Mouse (Mus musculus) small intestine, adult 2 months (tissue): ENCODE measurements around the gene Nrip1. TPM values are rescaled to one million over a fixed set of nuclear protein-coding genes. Genes with fewer than 3 reads are reported as not detected.
"Not testable (repeated sequence)": the region's sequence is repeated elsewhere in the genome, so short reads cannot be mapped to it uniquely, and the experiment has no call there.

ENCODE experiments used
- H3K27ac ChIP-seq: fragments of 200-500 bp; 2 replicates; pipeline ENCODE4 v1.5.1; 2012; ENCODE audit warnings: low read depth, low read length, control low read depth, inconsistent platforms; ENCODE audit not compliant: insufficient read depth
- H3K27me3 ChIP-seq: fragments of 200-500 bp; 2 replicates; pipeline ENCODE4 v1.6.1; 2012; ENCODE audit warnings: mild to moderate bottlenecking, moderate library complexity, low read length, inconsistent platforms; ENCODE audit not compliant: control insufficient read depth, insufficient read depth
- H3K36me3 ChIP-seq: fragments of 200-500 bp; 2 replicates; pipeline ENCODE4 v1.6.1; 2012; ENCODE audit warnings: mild to moderate bottlenecking, low read length, control low read depth, inconsistent platforms; ENCODE audit not compliant: control insufficient read depth, insufficient read depth
- H3K4me1 ChIP-seq: fragments of 200-500 bp; 2 replicates; pipeline ENCODE4 v1.6.1; 2012; ENCODE audit warnings: low read length, inconsistent platforms, mixed read lengths; ENCODE audit not compliant: control insufficient read depth, insufficient read depth, insufficient read length
- H3K4me3 ChIP-seq: fragments of 200-500 bp; 2 replicates; pipeline ENCODE4 v1.5.1; 2012; ENCODE audit warnings: low read depth, mild to moderate bottlenecking, control low read depth, inconsistent platforms, low read length, moderate library complexity
- CTCF ChIP-seq: fragments of 200-500 bp; IDR thresholded peaks from 2 replicates; pipeline ENCODE4 v1.5.1; 2012; ENCODE audit warnings: low read depth, mild to moderate bottlenecking, control low read depth, inconsistent platforms, low read length, moderate library complexity, mixed read lengths; ENCODE audit not compliant: insufficient replicate concordance, insufficient read length; ENCODE audit errors: extremely low read depth
- POLR2A ChIP-seq: fragments of 200-500 bp; IDR thresholded peaks from 2 replicates; pipeline ENCODE4 v1.6.1; 2012; ENCODE audit warnings: low read depth, mild to moderate bottlenecking, control low read depth, inconsistent platforms, low read length, moderate library complexity
- WGBS: fragments of 180-500 bp; shearing (Covaris S2); methylation state at CpG from one replicate; pipeline ENCODE4 v1.1.7; 2018; 5-methylcytosine and 5-hydroxymethylcytosine counted together
- polyA plus RNA-seq: library from polyadenylated mRNA; depleted of rRNA; stranded (reverse); fragments of >200 nt; gene quantifications from 2 replicates; pipeline ENCODE4 v1.2.3, GENCODE M21; 2012

Gene Nrip1
- polyA plus RNA-seq, 1 experiment: 18.6 TPM

- Histone ChIP-seq H3K27ac (no peak overlapping the region), H3K4me1 (peaks cover 16% of the 10 kb centered on the region), H3K36me3 (no peaks in the 10 kb centered on the region), H3K4me3 (no peak overlapping the region), H3K27me3 (no peaks in the 10 kb centered on the region)
- no peak for TF ChIP-seq CTCF
- no peak for TF ChIP-seq POLR2A
- 89% methylated on average over 8 of the region's 8 CpGs for WGBS
These were observed 40.0 kb upstream of the Nrip1 start for GRCm38 (mm10) chr16:76413581-76413980.

DNA sequence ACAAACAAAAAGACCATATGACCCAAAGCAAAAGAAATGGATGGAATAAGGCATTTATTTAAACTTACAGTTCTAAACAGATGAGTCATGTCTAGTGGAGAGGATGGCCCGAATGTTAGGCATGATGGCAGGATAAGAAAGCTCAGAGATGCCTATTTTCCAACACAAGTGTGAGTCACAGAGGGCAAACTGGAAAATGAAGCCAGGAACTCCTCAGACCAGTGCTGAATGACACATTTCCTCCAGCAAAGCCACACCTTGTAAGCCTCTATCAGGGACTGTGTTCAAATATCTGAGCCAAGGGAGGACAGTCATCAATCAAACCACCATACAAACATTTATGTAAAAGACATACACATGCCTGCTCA is 35.7 kb upstream of the Nrip1 start:
- H3K27ac ChIP-seq: no peak overlapping the region

DNA sequence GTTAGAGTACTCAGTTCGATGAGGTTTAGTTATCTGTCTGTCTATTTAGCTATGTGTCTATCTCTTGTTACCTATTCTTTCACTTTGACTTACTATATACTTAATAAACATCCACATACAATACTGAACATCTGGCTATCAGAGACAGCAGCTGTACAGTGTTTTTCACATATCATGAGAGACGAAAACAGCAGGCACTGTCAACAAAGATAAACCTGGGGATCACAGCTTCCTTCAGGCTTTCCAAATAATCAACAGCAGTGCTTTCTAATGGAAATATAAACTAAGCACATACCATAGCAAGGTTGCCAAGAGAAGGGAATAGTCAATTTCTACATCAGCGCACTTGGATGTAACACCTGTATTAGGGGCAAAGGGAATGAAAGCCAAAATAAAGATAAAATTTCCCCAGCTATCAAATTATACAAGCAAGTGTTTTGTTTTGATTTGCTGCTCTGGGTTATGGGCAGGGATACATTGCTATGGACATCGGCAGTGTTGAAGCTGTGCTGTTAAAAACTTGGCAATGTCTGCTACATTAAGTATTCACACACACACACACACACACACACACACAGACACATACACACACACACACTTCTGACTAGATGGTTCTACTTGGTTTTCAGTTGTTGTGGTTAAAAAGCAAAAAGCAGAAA is 35.2 kb upstream of the Nrip1 start:
- H3K4me1 ChIP-seq: peaks cover 2% of the 10 kb centered on the region; the same call in 1 of the 2 replicates
- no peaks in the 10 kb centered on the region for H3K27me3 ChIP-seq
- 81% methylated on average over 4 of the region's 4 CpGs for WGBS
- H3K4me3 ChIP-seq: no peak overlapping the region
- H3K27ac ChIP-seq: no peak overlapping the region
- H3K36me3 ChIP-seq: no peaks in the 10 kb centered on the region
- TF ChIP-seq POLR2A (no peak), CTCF (no peak)

More for the DNA sequence above, 35.7 kb upstream of the Nrip1 start:
- H3K36me3 ChIP-seq: no peaks in the 10 kb centered on the region
- peaks cover 5% of the 10 kb centered on the region for H3K4me1 ChIP-seq
- TF ChIP-seq POLR2A (no peak), CTCF (no peak)
- no peaks in the 10 kb centered on the region for H3K27me3 ChIP-seq
- WGBS: 7% methylated on average over 1 of the region's 1 CpGs
- no peak overlapping the region for H3K4me3 ChIP-seq

- 86% methylated on average over 8 of the region's 8 CpGs for WGBS
- TF ChIP-seq POLR2A (no peak), CTCF (no peak)
- no peaks in the 10 kb centered on the region for H3K27me3 ChIP-seq
- H3K27ac ChIP-seq: no peak overlapping the region
- no peaks in the 10 kb centered on the region for H3K36me3 ChIP-seq
- H3K4me3 ChIP-seq: no peak overlapping the region
- no peaks in the 10 kb centered on the region; the same call in 1 of the 2 replicates for H3K4me1 ChIP-seq
These were observed 34.6 kb upstream of the Nrip1 start for GRCm38 (mm10) chr16:76408241-76408640.

- no peak overlapping the region for H3K27ac ChIP-seq
- TF ChIP-seq POLR2A (no peak), CTCF (no peak)
These were observed 33.8 kb upstream of the Nrip1 start for GRCm38 (mm10) chr16:76407321-76407920.

GRCm38 (mm10) chr16:76406897-76407296 is 33.3 kb upstream of the Nrip1 start:
- Histone ChIP-seq H3K4me1 (no peaks in the 10 kb centered on the region; the same call in 1 of the 2 replicates), H3K27ac (no peak overlapping the region), H3K4me3 (no peak overlapping the region), H3K36me3 (no peaks in the 10 kb centered on the region), H3K27me3 (no peaks in the 10 kb centered on the region)
- TF ChIP-seq POLR2A: no peak
- no peak for TF ChIP-seq CTCF
- WGBS: 62% methylated on average over 7 of the region's 7 CpGs

More at GRCm38 (mm10) chr16:76407321-76407920, 33.8 kb upstream of the Nrip1 start:
- WGBS: 77% methylated on average over 13 of the region's 13 CpGs
- no peak overlapping the region for H3K4me3 ChIP-seq
- H3K27me3 ChIP-seq: no peaks in the 10 kb centered on the region
- H3K4me1 ChIP-seq: no peaks in the 10 kb centered on the region; the same call in 1 of the 2 replicates
- H3K36me3 ChIP-seq: no peaks in the 10 kb centered on the region

DNA sequence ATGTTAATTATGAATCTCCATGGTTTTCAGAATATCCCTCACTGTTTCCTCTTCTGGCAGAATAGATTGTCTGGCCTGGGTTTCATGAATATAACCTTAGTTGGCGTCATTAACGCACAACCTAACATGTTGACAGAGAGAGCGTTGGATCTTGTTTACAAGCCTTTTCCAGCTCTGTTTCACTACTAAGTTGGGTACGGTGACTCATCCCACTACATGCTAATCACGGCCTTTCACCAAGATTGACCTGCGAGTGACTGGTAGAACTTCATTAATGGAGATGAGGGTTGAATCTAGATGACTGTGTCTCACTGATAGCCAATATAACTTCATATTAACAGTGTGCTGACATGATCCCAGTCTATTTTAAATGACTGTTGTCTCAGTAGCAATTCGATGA is 32.7 kb upstream of the Nrip1 start:
- Histone ChIP-seq H3K4me1 (no peaks in the 10 kb centered on the region; the same call in 1 of the 2 replicates), H3K36me3 (no peaks in the 10 kb centered on the region), H3K4me3 (no peak overlapping the region), H3K27me3 (no peaks in the 10 kb centered on the region), H3K27ac (no peak overlapping the region)
- TF ChIP-seq CTCF: no peak
- TF ChIP-seq POLR2A: no peak
- 85% methylated on average over 7 of the region's 7 CpGs for WGBS

DNA sequence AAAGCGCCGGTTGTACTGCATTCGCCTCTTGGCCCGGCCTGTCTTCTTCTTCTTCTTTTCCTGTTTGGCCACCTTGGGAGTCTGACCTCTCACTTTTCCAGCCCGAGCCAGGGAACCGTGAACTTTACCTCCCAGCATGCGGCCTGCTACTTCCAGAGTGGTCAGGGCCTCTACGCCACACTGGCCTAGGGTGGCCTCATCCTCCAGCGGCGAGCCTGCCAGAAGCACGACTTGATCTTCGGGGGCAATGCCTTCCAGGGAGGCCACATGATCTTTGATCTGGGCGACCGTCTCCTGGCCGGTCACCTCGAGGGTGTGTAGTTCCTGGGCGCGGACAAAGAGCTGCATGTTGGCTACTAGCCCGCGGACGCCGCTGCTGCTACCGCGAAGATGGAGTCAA is 29.7 kb upstream of the Nrip1 start:
- WGBS: 97% methylated on average over 24 of the region's 24 CpGs
- H3K4me3 ChIP-seq, H3K27ac ChIP-seq, H3K36me3 ChIP-seq, H3K27me3 ChIP-seq, H3K4me1 ChIP-seq: not testable (repeated sequence)
